Mouse (Mus musculus): ENCODE data around the gene Lifr. TPM values are rescaled to one million over a fixed set of nuclear protein-coding genes. Genes with fewer than 3 reads are reported as not detected.

Lifr gene
- total and polyA plus RNA-seq, 3 experiments = 16.8 to 62.9 (median 56.2) TPM

DNA sequence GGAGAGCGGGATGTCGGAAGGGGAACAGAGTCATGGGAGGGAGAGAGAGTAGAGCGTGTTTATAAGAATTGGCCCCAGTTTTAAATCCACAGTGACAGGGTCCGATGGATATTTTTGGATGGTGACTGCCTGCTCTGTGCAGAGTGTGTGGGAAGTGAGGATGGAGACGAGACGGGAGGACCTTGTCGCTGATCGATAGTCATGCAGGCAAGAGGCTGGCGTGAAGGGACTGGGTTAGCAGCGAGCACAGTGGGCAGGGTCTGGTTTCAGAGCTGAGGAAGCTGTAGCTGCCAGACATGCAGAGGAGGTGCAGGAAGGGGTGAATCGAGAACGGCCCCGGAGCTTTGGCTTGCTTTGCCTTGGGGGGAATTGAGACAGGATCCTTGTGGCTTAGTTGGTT, 50.8 kb downstream of the Lifr start:
- H3K4me3 ChIP-seq = no peak overlapping the region
- 56% methylated on average over 13 of the region's 13 CpGs for WGBS
- intact Hi-C loops (cut with DNase I) = no loop called here

GRCm38 (mm10) chr15:7143689-7144170, 53.3 kb downstream of the Lifr start:
- Histone ChIP-seq H3K9ac (ENCODE audit: low read depth, low read length) (no peak overlapping the region), H3K27ac (no peak overlapping the region; the same call in 1 of the 2 replicates), H3K27me3 (ENCODE audit: control insufficient read depth, insufficient read depth, low read length) (no peaks in the 10 kb centered on the region), H3K79me2 (replicated peaks; ENCODE audit: control insufficient read depth, insufficient read depth, low read length) (peaks cover 18% of the 10 kb centered on the region), H3K36me3 (ENCODE audit: control insufficient read depth, insufficient read depth, low read length) (peaks cover 9% of the 10 kb centered on the region), H3K4me3 (no peak overlapping the region), H3K4me1 (ENCODE audit: control insufficient read depth, insufficient read depth, low read length) (peaks cover 35% of the 10 kb centered on the region)
- no peak for TF ChIP-seq EP300 (IDR thresholded peaks at IDR 0.05; ENCODE audit: insufficient read depth, low read depth, low read length)
- TF ChIP-seq CTCF (IDR thresholded peaks at IDR 0.05) = no peak
- intact Hi-C loops (cut with DNase I) = no loop called here
- WGBS = 69% methylated on average over 15 of the region's 15 CpGs
- peak in 1 of 2 experiments; percentile 22 for DNase-seq

More for the DNA sequence above, 50.8 kb downstream of the Lifr start:
- no peaks in the 10 kb centered on the region for H3K27me3 ChIP-seq (ENCODE audit: control insufficient read depth, insufficient read depth, low read length)
- peaks cover 6% of the 10 kb centered on the region for H3K36me3 ChIP-seq (ENCODE audit: control insufficient read depth, insufficient read depth, low read length)
- H3K27ac ChIP-seq = no peak overlapping the region
- no peak overlapping the region for H3K9ac ChIP-seq (ENCODE audit: low read depth, low read length)
- peaks cover 18% of the 10 kb centered on the region for H3K79me2 ChIP-seq (replicated peaks; ENCODE audit: control insufficient read depth, insufficient read depth, low read length)
- H3K4me1 ChIP-seq (ENCODE audit: control insufficient read depth, insufficient read depth, low read length) = peaks cover 43% of the 10 kb centered on the region
- peak in 1 of 2 experiments; percentile 24 for DNase-seq
- TF ChIP-seq CTCF (IDR thresholded peaks at IDR 0.05) (no peak), EP300 (IDR thresholded peaks at IDR 0.05; ENCODE audit: insufficient read depth, low read depth, low read length) (no peak), POLR2A (IDR thresholded peaks at IDR 0.05; ENCODE audit: insufficient read depth, low read depth, low read length) (no peak)

- Histone ChIP-seq H3K27ac (peak overlapping the region; percentile 64), H3K79me2 (replicated peaks; ENCODE audit: control insufficient read depth, insufficient read depth, low read length) (peaks cover 17% of the 10 kb centered on the region), H3K9ac (ENCODE audit: low read depth, low read length) (no peak overlapping the region), H3K27me3 (ENCODE audit: control insufficient read depth, insufficient read depth, low read length) (no peaks in the 10 kb centered on the region), H3K36me3 (ENCODE audit: control insufficient read depth, insufficient read depth, low read length) (peaks cover 9% of the 10 kb centered on the region), H3K4me3 (peak overlapping the region; percentile 24), H3K4me1 (ENCODE audit: control insufficient read depth, insufficient read depth, low read length) (peaks cover 35% of the 10 kb centered on the region)
- DNase-seq = no peak
- 33% methylated on average over 3 of the region's 3 CpGs for WGBS
- TF ChIP-seq POLR2A (IDR thresholded peaks at IDR 0.05; ENCODE audit: insufficient read depth, low read depth, low read length) (no peak), CTCF (IDR thresholded peaks at IDR 0.05) (no peak), EP300 (IDR thresholded peaks at IDR 0.05; ENCODE audit: insufficient read depth, low read depth, low read length) (no peak)
- intact Hi-C loops (cut with DNase I) = no loop called here
These were observed 54.1 kb downstream of the Lifr start for GRCm38 (mm10) chr15:7144542-7144941.

DNA sequence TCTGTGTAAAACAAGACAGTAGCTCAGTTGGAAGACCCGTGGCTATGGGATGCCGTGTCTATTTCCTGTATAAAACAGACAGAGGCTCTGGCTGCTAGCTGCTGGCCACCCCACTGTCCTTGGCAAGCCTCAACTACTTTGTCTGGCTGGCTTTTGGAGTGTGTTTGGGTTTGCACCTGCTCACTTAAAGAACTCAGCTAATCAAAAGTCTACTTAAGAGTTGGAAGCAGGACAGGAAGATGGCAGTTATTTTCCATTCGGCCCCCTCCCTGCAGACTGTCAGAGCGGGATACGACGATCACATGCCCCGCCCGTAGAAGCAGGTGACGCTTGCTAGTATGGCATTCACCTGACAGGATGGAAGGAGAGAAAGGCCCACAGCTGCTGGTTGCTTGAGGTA, 54.5 kb downstream of the Lifr start:
- peaks cover 17% of the 10 kb centered on the region for H3K79me2 ChIP-seq (replicated peaks; ENCODE audit: control insufficient read depth, insufficient read depth, low read length)
- DNase-seq = peak; percentile 52 to 60
- peak overlapping the region; percentile 64 for H3K27ac ChIP-seq
- H3K9ac ChIP-seq (ENCODE audit: low read depth, low read length) = no peak overlapping the region
- peaks cover 35% of the 10 kb centered on the region for H3K4me1 ChIP-seq (ENCODE audit: control insufficient read depth, insufficient read depth, low read length)
- TF ChIP-seq EP300 (IDR thresholded peaks at IDR 0.05; ENCODE audit: insufficient read depth, low read depth, low read length) = peak; percentile 66
- TF ChIP-seq CTCF (IDR thresholded peaks at IDR 0.05) = no peak
- 18% methylated on average over 9 of the region's 9 CpGs for WGBS
- H3K36me3 ChIP-seq (ENCODE audit: control insufficient read depth, insufficient read depth, low read length) = peaks cover 9% of the 10 kb centered on the region
- H3K4me3 ChIP-seq = peak overlapping the region; percentile 24
- no peaks in the 10 kb centered on the region for H3K27me3 ChIP-seq (ENCODE audit: control insufficient read depth, insufficient read depth, low read length)
- intact Hi-C loops (cut with DNase I) = no loop called here

- Histone ChIP-seq H3K9ac (ENCODE audit: low read depth, low read length) (no peak overlapping the region; the same call in 1 of the 2 replicates), H3K27me3 (ENCODE audit: control insufficient read depth, insufficient read depth, low read length) (no peaks in the 10 kb centered on the region), H3K36me3 (ENCODE audit: control insufficient read depth, insufficient read depth, low read length) (peaks cover 9% of the 10 kb centered on the region), H3K27ac (peak overlapping the region; percentile 64), H3K4me1 (ENCODE audit: control insufficient read depth, insufficient read depth, low read length) (peaks cover 35% of the 10 kb centered on the region), H3K4me3 (no peak overlapping the region; the same call in 1 of the 2 replicates), H3K79me2 (replicated peaks; ENCODE audit: control insufficient read depth, insufficient read depth, low read length) (peaks cover 14% of the 10 kb centered on the region)
- no peak for DNase-seq
- TF ChIP-seq CTCF (IDR thresholded peaks at IDR 0.05) (no peak), EP300 (IDR thresholded peaks at IDR 0.05; ENCODE audit: insufficient read depth, low read depth, low read length) (no peak), POLR2A (IDR thresholded peaks at IDR 0.05; ENCODE audit: insufficient read depth, low read depth, low read length) (no peak)
- WGBS = 43% methylated on average over 5 of the region's 5 CpGs
- intact Hi-C loops (cut with DNase I) = no loop called here
These were observed 55.1 kb downstream of the Lifr start for GRCm38 (mm10) chr15:7145555-7145954.

GRCm38 (mm10) chr15:7146529-7146928, 56.1 kb downstream of the Lifr start:
- Histone ChIP-seq H3K27ac (no peak overlapping the region), H3K36me3 (ENCODE audit: control insufficient read depth, insufficient read depth, low read length) (peaks cover 10% of the 10 kb centered on the region), H3K27me3 (ENCODE audit: control insufficient read depth, insufficient read depth, low read length) (no peaks in the 10 kb centered on the region), H3K4me3 (no peak overlapping the region), H3K9ac (ENCODE audit: low read depth, low read length) (no peak overlapping the region), H3K4me1 (ENCODE audit: control insufficient read depth, insufficient read depth, low read length) (peaks cover 26% of the 10 kb centered on the region), H3K79me2 (replicated peaks; ENCODE audit: control insufficient read depth, insufficient read depth, low read length) (peaks cover 10% of the 10 kb centered on the region)
- DNase-seq = no peak
- 36% methylated on average over 8 of the region's 8 CpGs for WGBS
- intact Hi-C loops (cut with DNase I) = no loop called here
- no peak for TF ChIP-seq POLR2A (IDR thresholded peaks at IDR 0.05; ENCODE audit: insufficient read depth, low read depth, low read length)

All from heart, adult 2 months (tissue).